Mouse (Mus musculus): ENCODE data around the gene Agap1. TPM values are rescaled to one million over a fixed set of nuclear protein-coding genes. Genes with fewer than 3 reads are reported as not detected.
A peak's percentile ranks its signal among the peaks of the same experiment; 100 is the strongest.

The Agap1 gene
- polyA plus RNA-seq, 1 experiment, result 145 TPM

- TF ChIP-seq CTCF (IDR thresholded peaks at IDR 0.05; ENCODE audit: borderline replicate concordance, extremely low read depth, insufficient read depth, insufficient read length), result no peak
- TF ChIP-seq POLR2A (IDR thresholded peaks at IDR 0.05; ENCODE audit: borderline replicate concordance, extremely low read depth, insufficient read depth, insufficient read length, poor library complexity, severe bottlenecking), result no peak
- peak; percentile 17 for DNase-seq (ENCODE audit: low read depth)
Measured at GRCm38 (mm10) chr1:89429946-89430640, 24.5 kb upstream of the Agap1 start.

GRCm38 (mm10) chr1:89439351-89439750, 15.3 kb upstream of the Agap1 start:
- no peak for DNase-seq (ENCODE audit: low read depth)
- TF ChIP-seq CTCF (IDR thresholded peaks at IDR 0.05; ENCODE audit: borderline replicate concordance, extremely low read depth, insufficient read depth, insufficient read length), result no peak
- TF ChIP-seq POLR2A (IDR thresholded peaks at IDR 0.05; ENCODE audit: borderline replicate concordance, extremely low read depth, insufficient read depth, insufficient read length, poor library complexity, severe bottlenecking), result no peak

- DNase-seq (ENCODE audit: low read depth), result peak; percentile 62
- no peak for TF ChIP-seq POLR2A (IDR thresholded peaks at IDR 0.05; ENCODE audit: borderline replicate concordance, extremely low read depth, insufficient read depth, insufficient read length, poor library complexity, severe bottlenecking)
- no peak for TF ChIP-seq CTCF (IDR thresholded peaks at IDR 0.05; ENCODE audit: borderline replicate concordance, extremely low read depth, insufficient read depth, insufficient read length)
Measured at GRCm38 (mm10) chr1:89441236-89441897, 13.2 kb upstream of the Agap1 start.

- DNase-seq (ENCODE audit: low read depth), result no peak
- TF ChIP-seq CTCF (IDR thresholded peaks at IDR 0.05; ENCODE audit: borderline replicate concordance, extremely low read depth, insufficient read depth, insufficient read length), result no peak
- no peak for TF ChIP-seq POLR2A (IDR thresholded peaks at IDR 0.05; ENCODE audit: borderline replicate concordance, extremely low read depth, insufficient read depth, insufficient read length, poor library complexity, severe bottlenecking)
Measured at GRCm38 (mm10) chr1:89443512-89443911, 11.1 kb upstream of the Agap1 start.

GRCm38 (mm10) chr1:89444014-89444413, 10.6 kb upstream of the Agap1 start:
- no peak for DNase-seq (ENCODE audit: low read depth)
- TF ChIP-seq POLR2A (IDR thresholded peaks at IDR 0.05; ENCODE audit: borderline replicate concordance, extremely low read depth, insufficient read depth, insufficient read length, poor library complexity, severe bottlenecking) (no peak), CTCF (IDR thresholded peaks at IDR 0.05; ENCODE audit: borderline replicate concordance, extremely low read depth, insufficient read depth, insufficient read length) (no peak)

GRCm38 (mm10) chr1:89450139-89450538, 4.5 kb upstream of the Agap1 start:
- no peak for DNase-seq (ENCODE audit: low read depth)
- TF ChIP-seq POLR2A (IDR thresholded peaks at IDR 0.05; ENCODE audit: borderline replicate concordance, extremely low read depth, insufficient read depth, insufficient read length, poor library complexity, severe bottlenecking) (no peak), CTCF (IDR thresholded peaks at IDR 0.05; ENCODE audit: borderline replicate concordance, extremely low read depth, insufficient read depth, insufficient read length) (no peak)

GRCm38 (mm10) chr1:89452138-89452537, 2.5 kb upstream of the Agap1 start:
- TF ChIP-seq POLR2A (IDR thresholded peaks at IDR 0.05; ENCODE audit: borderline replicate concordance, extremely low read depth, insufficient read depth, insufficient read length, poor library complexity, severe bottlenecking), result no peak
- TF ChIP-seq CTCF (IDR thresholded peaks at IDR 0.05; ENCODE audit: borderline replicate concordance, extremely low read depth, insufficient read depth, insufficient read length), result no peak

GRCm38 (mm10) chr1:89453666-89454065, 940 bp upstream of the Agap1 start:
- peak; percentile 25 for DNase-seq (ENCODE audit: low read depth)
- no peak for TF ChIP-seq POLR2A (IDR thresholded peaks at IDR 0.05; ENCODE audit: borderline replicate concordance, extremely low read depth, insufficient read depth, insufficient read length, poor library complexity, severe bottlenecking)
- no peak for TF ChIP-seq CTCF (IDR thresholded peaks at IDR 0.05; ENCODE audit: borderline replicate concordance, extremely low read depth, insufficient read depth, insufficient read length)

More at GRCm38 (mm10) chr1:89452138-89452537, 2.5 kb upstream of the Agap1 start:
- DNase-seq (ENCODE audit: low read depth), result no peak

GRCm38 (mm10) chr1:89455421-89456091, 950 bp downstream of the Agap1 start:
- no peak for TF ChIP-seq POLR2A (IDR thresholded peaks at IDR 0.05; ENCODE audit: borderline replicate concordance, extremely low read depth, insufficient read depth, insufficient read length, poor library complexity, severe bottlenecking)
- peak; percentile 67 for DNase-seq (ENCODE audit: low read depth)

GRCm38 (mm10) chr1:89456456-89456855, 1.9 kb downstream of the Agap1 start:
- peak; percentile 28 for DNase-seq (ENCODE audit: low read depth)

More at GRCm38 (mm10) chr1:89456456-89456855, 1.9 kb downstream of the Agap1 start:
- TF ChIP-seq CTCF (IDR thresholded peaks at IDR 0.05; ENCODE audit: borderline replicate concordance, extremely low read depth, insufficient read depth, insufficient read length), result no peak
- TF ChIP-seq POLR2A (IDR thresholded peaks at IDR 0.05; ENCODE audit: borderline replicate concordance, extremely low read depth, insufficient read depth, insufficient read length, poor library complexity, severe bottlenecking), result no peak

Measured in brain, embryonic 14.5 days (tissue).